Mouse (Mus musculus): Measurements from ENCODE around the gene Stat4.

DNA sequence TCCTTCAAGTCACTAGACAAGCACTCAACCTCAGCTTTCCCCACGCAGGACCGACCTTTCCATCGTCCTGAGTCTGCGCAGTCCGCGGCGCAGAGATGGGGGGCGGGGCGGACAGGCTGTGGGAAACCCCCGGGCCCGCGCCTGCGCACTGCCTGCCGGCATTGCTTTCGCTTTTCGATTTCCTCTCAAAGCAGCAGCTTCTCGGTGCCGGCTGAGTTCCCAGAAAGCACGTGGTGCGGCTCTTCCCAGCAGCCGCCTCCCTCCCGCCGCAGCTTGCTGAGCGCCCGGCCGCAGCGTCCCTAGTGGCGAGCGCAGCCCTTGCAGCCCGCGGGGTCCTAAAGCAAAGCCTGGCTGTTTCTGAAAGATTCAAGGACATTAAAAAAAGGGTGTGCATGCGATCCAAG is 126.7 kb downstream of the Stat4 start:
- TF ChIP-seq CTCF (IDR thresholded peaks at IDR 0.05; ENCODE audit: extremely low read depth, insufficient read depth, insufficient read length, insufficient replicate concordance) (peak; percentile 99), POLR2A (IDR thresholded peaks at IDR 0.05; ENCODE audit: low read depth, low read length) (peak; percentile 78)
